Mouse (Mus musculus): ENCODE measurements at regions not wholly inside any gene's neighbourhood (a gene's known extent, or its start where the extent isn't known, plus 50 kb on each side); places are given as distances from the start of the nearest gene placed in this dataset.
A peak's percentile ranks its signal among the peaks of the same experiment; 100 is the strongest.

DNA sequence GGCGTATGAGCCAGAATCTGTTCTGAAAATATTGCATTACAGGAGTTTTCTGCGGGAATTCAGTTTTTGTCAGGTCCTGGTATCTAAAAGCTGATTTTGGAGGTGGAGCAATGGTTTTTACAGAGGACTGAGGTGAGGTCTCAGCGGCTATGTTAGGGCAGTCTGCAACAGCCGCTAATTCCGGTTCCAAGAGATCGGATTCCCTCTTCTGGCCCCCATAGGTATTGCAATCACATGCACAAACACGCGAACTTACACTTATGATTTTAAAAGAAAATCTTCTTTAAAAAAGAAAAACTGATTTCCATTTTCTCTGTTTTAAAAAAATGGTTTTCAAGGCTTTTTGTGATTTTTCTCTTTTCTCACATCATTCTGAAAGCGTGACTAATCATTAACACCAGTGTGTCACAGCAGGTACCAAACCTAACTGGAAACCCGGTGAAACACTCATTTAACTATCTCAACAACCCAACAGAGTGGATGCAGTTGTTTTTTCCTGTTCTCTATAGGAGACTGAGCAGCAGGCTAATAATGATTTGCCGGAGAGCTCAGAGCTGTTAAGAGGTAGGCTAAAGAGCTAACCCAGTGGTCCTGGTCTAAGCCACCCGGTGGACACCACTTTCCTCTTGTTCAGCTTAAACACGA, 149.4 kb upstream of the Mylip start:
- no peak overlapping the region for H3K4me3 ChIP-seq (ENCODE audit: insufficient read depth in 1 of 2, low read depth in 1 of 2, low read length in 2 of 2, poor library complexity in 1 of 2, severe bottlenecking in 1 of 2)
- H3K36me3 ChIP-seq (ENCODE audit: control insufficient read depth, insufficient read depth, low read length, poor library complexity, severe bottlenecking): no peaks in the 10 kb centered on the region
- DNase-seq (ENCODE audit: low read depth, low spot score): no peak
- H3K9ac ChIP-seq (ENCODE audit: insufficient read depth, low read depth, low read length, poor library complexity, severe bottlenecking): no peak overlapping the region
- in situ Hi-C loops (cut with MboI; ENCODE audit: low sequenced_read_pairs in 2 of 2, unreplicated experiment in 2 of 2): no loop called here
- TF ChIP-seq MAFK (IDR thresholded peaks at IDR 0.05; ENCODE audit: insufficient read depth, low read depth, low read length) (no peak), ZNF384 (IDR thresholded peaks at IDR 0.05; ENCODE audit: low read depth, low read length) (no peak), ZC3H11A (IDR thresholded peaks at IDR 0.05; ENCODE audit: borderline replicate concordance, low read depth, low read length) (peak; percentile 76)
- no peak overlapping the region for H3K27ac ChIP-seq (ENCODE audit: insufficient read depth, low read depth, low read length, poor library complexity, severe bottlenecking)
- 0 out of 4 replicates have a peak, but pooled peaks cover 0 to 2% of the 10 kb centered on the region in 2 experiments for H3K4me1 ChIP-seq (ENCODE audit: control insufficient read depth in 2 of 2, insufficient read depth in 2 of 2, low read length in 2 of 2, poor library complexity in 1 of 2)
- H3K9me3 ChIP-seq (ENCODE audit: control insufficient read depth, insufficient read depth, low read depth, low read length): no peaks in the 10 kb centered on the region

- 0 out of 4 replicates have a peak, but pooled peaks cover 2% of the 10 kb centered on the region in 2 experiments for H3K4me1 ChIP-seq (ENCODE audit: control insufficient read depth in 2 of 2, insufficient read depth in 2 of 2, low read length in 2 of 2, poor library complexity in 1 of 2)
- no peak for DNase-seq (ENCODE audit: low read depth, low spot score)
- H3K9ac ChIP-seq (ENCODE audit: insufficient read depth, low read depth, low read length, poor library complexity, severe bottlenecking): no peak overlapping the region
- no peaks in the 10 kb centered on the region for H3K36me3 ChIP-seq (ENCODE audit: control insufficient read depth, insufficient read depth, low read length, poor library complexity, severe bottlenecking)
- peak overlapping the region in 1 of 2 experiments; percentile 38; a peak in 1 of 4 replicates for H3K4me3 ChIP-seq (ENCODE audit: insufficient read depth in 1 of 2, low read depth in 1 of 2, low read length in 2 of 2, poor library complexity in 1 of 2, severe bottlenecking in 1 of 2)
- in situ Hi-C loops (cut with MboI; ENCODE audit: low sequenced_read_pairs in 2 of 2, unreplicated experiment in 2 of 2): no loop called here
- no peak for TF ChIP-seq MAFK (IDR thresholded peaks at IDR 0.05; ENCODE audit: insufficient read depth, low read depth, low read length)
- no peak for TF ChIP-seq HCFC1 (IDR thresholded peaks at IDR 0.05; ENCODE audit: borderline replicate concordance, insufficient read depth, low read length)
- no peak for TF ChIP-seq ZNF384 (IDR thresholded peaks at IDR 0.05; ENCODE audit: low read depth, low read length)
- no peak for TF ChIP-seq ZC3H11A (IDR thresholded peaks at IDR 0.05; ENCODE audit: borderline replicate concordance, low read depth, low read length)
- no peak for TF ChIP-seq CHD2 (IDR thresholded peaks at IDR 0.05; ENCODE audit: low read depth, low read length)
- no peak overlapping the region for H3K27ac ChIP-seq (ENCODE audit: insufficient read depth, low read depth, low read length, poor library complexity, severe bottlenecking)
- no peaks in the 10 kb centered on the region for H3K9me3 ChIP-seq (ENCODE audit: control insufficient read depth, insufficient read depth, low read depth, low read length)
Measured at GRCm38 (mm10) chr13:45242261-45242660, 147.3 kb upstream of the Mylip start.

- H3K9ac ChIP-seq (ENCODE audit: insufficient read depth, low read depth, low read length, poor library complexity, severe bottlenecking): no peak overlapping the region
- 0 out of 4 replicates have a peak, but pooled peaks cover 2% of the 10 kb centered on the region in 2 experiments for H3K4me1 ChIP-seq (ENCODE audit: control insufficient read depth in 2 of 2, insufficient read depth in 2 of 2, low read length in 2 of 2, poor library complexity in 1 of 2)
- no peak overlapping the region for H3K27ac ChIP-seq (ENCODE audit: insufficient read depth, low read depth, low read length, poor library complexity, severe bottlenecking)
- H3K9me3 ChIP-seq (ENCODE audit: control insufficient read depth, insufficient read depth, low read depth, low read length): no peaks in the 10 kb centered on the region
- no peak for DNase-seq (ENCODE audit: low read depth, low spot score)
- TF ChIP-seq ZC3H11A (IDR thresholded peaks at IDR 0.05; ENCODE audit: borderline replicate concordance, low read depth, low read length) (no peak), CHD2 (IDR thresholded peaks at IDR 0.05; ENCODE audit: low read depth, low read length) (no peak), ZNF384 (IDR thresholded peaks at IDR 0.05; ENCODE audit: low read depth, low read length) (no peak), MAFK (IDR thresholded peaks at IDR 0.05; ENCODE audit: insufficient read depth, low read depth, low read length) (no peak), HCFC1 (IDR thresholded peaks at IDR 0.05; ENCODE audit: borderline replicate concordance, insufficient read depth, low read length) (no peak)
- in situ Hi-C loops (cut with MboI; ENCODE audit: low sequenced_read_pairs in 2 of 2, unreplicated experiment in 2 of 2): no loop called here
- no peaks in the 10 kb centered on the region for H3K36me3 ChIP-seq (ENCODE audit: control insufficient read depth, insufficient read depth, low read length, poor library complexity, severe bottlenecking)
- peak overlapping the region in 1 of 2 experiments; percentile 38; a peak in 1 of 4 replicates for H3K4me3 ChIP-seq (ENCODE audit: insufficient read depth in 1 of 2, low read depth in 1 of 2, low read length in 2 of 2, poor library complexity in 1 of 2, severe bottlenecking in 1 of 2)
Measured at GRCm38 (mm10) chr13:45242750-45243149, 146.8 kb upstream of the Mylip start.

DNA sequence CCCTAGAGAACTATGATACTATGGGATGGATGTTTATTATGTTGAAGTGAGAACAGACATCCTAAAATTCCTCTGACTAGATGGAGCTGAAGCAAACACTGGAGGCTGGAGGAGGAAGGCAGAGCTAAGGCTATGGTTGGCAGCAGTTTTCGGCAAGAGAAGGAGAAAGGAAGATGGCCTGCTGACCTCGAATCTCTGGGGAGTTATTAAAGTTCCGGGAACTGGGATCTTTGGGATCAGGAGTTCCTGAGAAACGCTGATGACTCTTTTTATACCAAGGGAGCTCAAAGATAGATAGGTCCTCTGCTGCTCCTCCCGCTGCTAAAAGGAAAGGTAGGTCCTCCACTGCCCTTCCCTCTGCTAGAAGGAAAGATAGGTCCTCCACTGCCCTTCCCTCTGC, 143.9 kb upstream of the Mylip start:
- Histone ChIP-seq H3K9ac (ENCODE audit: insufficient read depth, low read depth, low read length, poor library complexity, severe bottlenecking) (no peak overlapping the region), H3K9me3 (ENCODE audit: control insufficient read depth, insufficient read depth, low read depth, low read length) (no peaks in the 10 kb centered on the region), H3K36me3 (ENCODE audit: control insufficient read depth, insufficient read depth, low read length, poor library complexity, severe bottlenecking) (no peaks in the 10 kb centered on the region), H3K27ac (ENCODE audit: insufficient read depth, low read depth, low read length, poor library complexity, severe bottlenecking) (no peak overlapping the region), H3K4me3 (ENCODE audit: insufficient read depth in 1 of 2, low read depth in 1 of 2, low read length in 2 of 2, poor library complexity in 1 of 2, severe bottlenecking in 1 of 2) (no peak overlapping the region), H3K4me1 (ENCODE audit: control insufficient read depth in 2 of 2, insufficient read depth in 2 of 2, low read length in 2 of 2, poor library complexity in 1 of 2) (peaks cover 2 to 9% of the 10 kb centered on the region in 2 experiments; a peak in 1 of 4 replicates)
- no peak for TF ChIP-seq MAFK (IDR thresholded peaks at IDR 0.05; ENCODE audit: insufficient read depth, low read depth, low read length)
- no peak for TF ChIP-seq HCFC1 (IDR thresholded peaks at IDR 0.05; ENCODE audit: borderline replicate concordance, insufficient read depth, low read length)
- no peak for TF ChIP-seq ZNF384 (IDR thresholded peaks at IDR 0.05; ENCODE audit: low read depth, low read length)
- TF ChIP-seq CHD2 (IDR thresholded peaks at IDR 0.05; ENCODE audit: low read depth, low read length): no peak
- TF ChIP-seq ZC3H11A (IDR thresholded peaks at IDR 0.05; ENCODE audit: borderline replicate concordance, low read depth, low read length): no peak
- no peak for DNase-seq (ENCODE audit: low read depth, low spot score)
- in situ Hi-C loops (cut with MboI; ENCODE audit: low sequenced_read_pairs in 2 of 2, unreplicated experiment in 2 of 2): no loop called here

Data from ES-E14 (cell line).